Mouse (Mus musculus): ENCODE measurements at regions not wholly inside any gene's neighbourhood (a gene's known extent, or its start where the extent isn't known, plus 50 kb on each side); places are given as distances from the start of the nearest gene placed in this dataset.
A peak's percentile ranks its signal among the peaks of the same experiment; 100 is the strongest.
"Not testable (repeated sequence)": the region's sequence is repeated elsewhere in the genome, so short reads cannot be mapped to it uniquely, and the experiment has no call there.

- peak; percentile 54 for DNase-seq
Observed at GRCm38 (mm10) chr16:3114473-3115335, 476.1 kb upstream of the Olfr161 start.

- peak; percentile 7 for DNase-seq
Observed at GRCm38 (mm10) chr16:3115336-3116112, 475.3 kb upstream of the Olfr161 start.

- not testable (repeated sequence) for DNase-seq
Observed at GRCm38 (mm10) chr16:3116113-3116511, 474.7 kb upstream of the Olfr161 start.

GRCm38 (mm10) chr16:3121216-3121615, 469.6 kb upstream of the Olfr161 start:
- DNase-seq = not testable (repeated sequence)

- DNase-seq = not testable (repeated sequence)
Observed at GRCm38 (mm10) chr16:3122145-3122860, 468.5 kb upstream of the Olfr161 start.

- peak; percentile 7 for DNase-seq
Observed at GRCm38 (mm10) chr16:3122861-3123477, 467.9 kb upstream of the Olfr161 start.

GRCm38 (mm10) chr16:3127317-3127716, 463.5 kb upstream of the Olfr161 start:
- DNase-seq = not testable (repeated sequence)

Data from adrenal gland, postnatal 25 days (tissue).